Mouse (Mus musculus): Measurements from ENCODE around the gene Phb2. TPM values are rescaled to one million over a fixed set of nuclear protein-coding genes. Genes with fewer than 3 reads are reported as not detected.
A peak's percentile ranks its signal among the peaks of the same experiment; 100 is the strongest.

The Phb2 gene
- polyA plus RNA-seq, 1 experiment from 2014 or later = 293 TPM

GRCm38 (mm10) chr6:124708289-124708889, 3.7 kb upstream of the Phb2 start:
- Histone ChIP-seq H3K9me3 (no peaks in the 10 kb centered on the region), H3K4me2 (no peak overlapping the region), H3K9ac (no peak overlapping the region), H3K27ac (replicated peaks) (no peak overlapping the region), H3K4me3 (no peak overlapping the region), H3K36me3 (peaks cover 65% of the 10 kb centered on the region), H3K27me3 (replicated peaks) (no peaks in the 10 kb centered on the region), H3K4me1 (peaks cover 38% of the 10 kb centered on the region)
- ATAC-seq (ENCODE audit: extremely low read depth, insufficient number of reproducible peaks, low FRiP score, low TSS enrichment) = no peak
- WGBS = 89% methylated on average over 10 of the region's 10 CpGs

- H3K36me3 ChIP-seq = peaks cover 69% of the 10 kb centered on the region
These were observed 782 bp downstream of the Phb2 start for GRCm38 (mm10) chr6:124712918-124713317.

GRCm38 (mm10) chr6:124716864-124717490, 4.8 kb downstream of the Phb2 start:
- H3K4me2 ChIP-seq = no peak overlapping the region
- H3K9ac ChIP-seq = no peak overlapping the region

More at GRCm38 (mm10) chr6:124712918-124713317, 782 bp downstream of the Phb2 start:
- Histone ChIP-seq H3K4me2 (peak overlapping the region; percentile 93), H3K9ac (peak overlapping the region; percentile 93), H3K27ac (replicated peaks) (peak overlapping the region; percentile 85), H3K4me1 (peaks cover 41% of the 10 kb centered on the region), H3K9me3 (no peaks in the 10 kb centered on the region), H3K4me3 (peak overlapping the region; percentile 89), H3K27me3 (replicated peaks) (no peaks in the 10 kb centered on the region)
- no peak for ATAC-seq (ENCODE audit: extremely low read depth, insufficient number of reproducible peaks, low FRiP score, low TSS enrichment)
- WGBS = 13% methylated on average over 11 of the region's 11 CpGs

GRCm38 (mm10) chr6:124717968-124718367, 5.8 kb downstream of the Phb2 start:
- peak overlapping the region; percentile 37; the same call in 1 of the 2 replicates for H3K9ac ChIP-seq
- H3K27ac ChIP-seq (replicated peaks) = no peak overlapping the region
- H3K4me2 ChIP-seq = no peak overlapping the region
- ATAC-seq (ENCODE audit: extremely low read depth, insufficient number of reproducible peaks, low FRiP score, low TSS enrichment) = no peak
- peaks cover 24% of the 10 kb centered on the region for H3K4me1 ChIP-seq
- H3K36me3 ChIP-seq = peaks cover 49% of the 10 kb centered on the region
- no peaks in the 10 kb centered on the region for H3K27me3 ChIP-seq (replicated peaks)
- 73% methylated on average over 13 of the region's 13 CpGs for WGBS
- no peaks in the 10 kb centered on the region for H3K9me3 ChIP-seq
- peak overlapping the region; percentile 16; the same call in 1 of the 2 replicates for H3K4me3 ChIP-seq

More at GRCm38 (mm10) chr6:124716864-124717490, 4.8 kb downstream of the Phb2 start:
- peaks cover 49% of the 10 kb centered on the region for H3K36me3 ChIP-seq
- no peak overlapping the region for H3K27ac ChIP-seq (replicated peaks)
- H3K27me3 ChIP-seq (replicated peaks) = no peaks in the 10 kb centered on the region
- 71% methylated on average over 20 of the region's 20 CpGs for WGBS
- peaks cover 27% of the 10 kb centered on the region for H3K4me1 ChIP-seq
- no peak for ATAC-seq (ENCODE audit: extremely low read depth, insufficient number of reproducible peaks, low FRiP score, low TSS enrichment)
- H3K9me3 ChIP-seq = no peaks in the 10 kb centered on the region
- no peak overlapping the region for H3K4me3 ChIP-seq

GRCm38 (mm10) chr6:124718703-124719102, 6.6 kb downstream of the Phb2 start:
- no peak for ATAC-seq (ENCODE audit: extremely low read depth, insufficient number of reproducible peaks, low FRiP score, low TSS enrichment)
- Histone ChIP-seq H3K9me3 (no peaks in the 10 kb centered on the region), H3K27ac (replicated peaks) (no peak overlapping the region), H3K36me3 (peaks cover 43% of the 10 kb centered on the region), H3K4me3 (peak overlapping the region; percentile 16; the same call in 1 of the 2 replicates), H3K4me2 (peak overlapping the region; percentile 11; the same call in 1 of the 2 replicates), H3K4me1 (peaks cover 17% of the 10 kb centered on the region), H3K9ac (peak overlapping the region; percentile 37; the same call in 1 of the 2 replicates), H3K27me3 (replicated peaks) (no peaks in the 10 kb centered on the region)
- WGBS = 66% methylated on average over 15 of the region's 16 CpGs

- no peak overlapping the region for H3K27ac ChIP-seq (replicated peaks)
- no peak for ATAC-seq (ENCODE audit: extremely low read depth, insufficient number of reproducible peaks, low FRiP score, low TSS enrichment)
- H3K9ac ChIP-seq = peak overlapping the region; percentile 37; the same call in 1 of the 2 replicates
- H3K9me3 ChIP-seq = no peaks in the 10 kb centered on the region
- 50% methylated on average over 7 of the region's 7 CpGs for WGBS
- H3K27me3 ChIP-seq (replicated peaks) = no peaks in the 10 kb centered on the region
- peak overlapping the region; percentile 11; the same call in 1 of the 2 replicates for H3K4me2 ChIP-seq
- peaks cover 35% of the 10 kb centered on the region for H3K36me3 ChIP-seq
- H3K4me1 ChIP-seq = peaks cover 12% of the 10 kb centered on the region; the same call in 1 of the 2 replicates
- H3K4me3 ChIP-seq = no peak overlapping the region
These were observed 7.3 kb downstream of the Phb2 start for GRCm38 (mm10) chr6:124719354-124719978.

GRCm38 (mm10) chr6:124720904-124721303, 8.8 kb downstream of the Phb2 start:
- 64% methylated on average over 11 of the region's 11 CpGs for WGBS
- H3K9ac ChIP-seq = no peak overlapping the region
- H3K4me2 ChIP-seq = no peak overlapping the region
- no peaks in the 10 kb centered on the region for H3K27me3 ChIP-seq (replicated peaks)
- no peak overlapping the region for H3K27ac ChIP-seq (replicated peaks)
- ATAC-seq (ENCODE audit: extremely low read depth, insufficient number of reproducible peaks, low FRiP score, low TSS enrichment) = no peak
- no peak overlapping the region for H3K4me3 ChIP-seq
- no peaks in the 10 kb centered on the region for H3K9me3 ChIP-seq
- peaks cover 12% of the 10 kb centered on the region; the same call in 1 of the 2 replicates for H3K4me1 ChIP-seq
- peaks cover 21% of the 10 kb centered on the region for H3K36me3 ChIP-seq

- Histone ChIP-seq H3K4me2 (no peak overlapping the region), H3K4me3 (no peak overlapping the region), H3K27ac (replicated peaks) (no peak overlapping the region), H3K27me3 (replicated peaks) (no peaks in the 10 kb centered on the region), H3K9me3 (no peaks in the 10 kb centered on the region), H3K4me1 (peaks cover 12% of the 10 kb centered on the region; the same call in 1 of the 2 replicates), H3K9ac (no peak overlapping the region), H3K36me3 (no peaks in the 10 kb centered on the region)
- ATAC-seq (ENCODE audit: extremely low read depth, insufficient number of reproducible peaks, low FRiP score, low TSS enrichment) = no peak
- WGBS = 61% methylated on average over 6 of the region's 6 CpGs
These were observed 10.8 kb downstream of the Phb2 start for GRCm38 (mm10) chr6:124722876-124723473.

GRCm38 (mm10) chr6:124723541-124723940, 11.4 kb downstream of the Phb2 start:
- peaks cover 12% of the 10 kb centered on the region; the same call in 1 of the 2 replicates for H3K4me1 ChIP-seq
- H3K4me2 ChIP-seq = no peak overlapping the region
- ATAC-seq (ENCODE audit: extremely low read depth, insufficient number of reproducible peaks, low FRiP score, low TSS enrichment) = no peak
- no peak overlapping the region for H3K27ac ChIP-seq (replicated peaks)
- H3K9ac ChIP-seq = no peak overlapping the region
- 68% methylated on average over 8 of the region's 8 CpGs for WGBS
- no peaks in the 10 kb centered on the region for H3K9me3 ChIP-seq
- H3K27me3 ChIP-seq (replicated peaks) = no peaks in the 10 kb centered on the region
- no peak overlapping the region for H3K4me3 ChIP-seq
- H3K36me3 ChIP-seq = no peaks in the 10 kb centered on the region

GRCm38 (mm10) chr6:124724472-124724871, 12.3 kb downstream of the Phb2 start:
- H3K27me3 ChIP-seq (replicated peaks) = no peaks in the 10 kb centered on the region
- H3K4me3 ChIP-seq = no peak overlapping the region
- whole genome bisulfite sequencing = 74% methylated on average over 10 of the region's 10 CpGs
- no peak overlapping the region for H3K4me2 ChIP-seq
- H3K4me1 ChIP-seq = peaks cover 4% of the 10 kb centered on the region; the same call in 1 of the 2 replicates
- no peak for ATAC-seq (ENCODE audit: extremely low read depth, insufficient number of reproducible peaks, low FRiP score, low TSS enrichment)
- H3K9ac ChIP-seq = no peak overlapping the region
- H3K27ac ChIP-seq (replicated peaks) = no peak overlapping the region
- no peaks in the 10 kb centered on the region for H3K36me3 ChIP-seq
- no peaks in the 10 kb centered on the region for H3K9me3 ChIP-seq

GRCm38 (mm10) chr6:124728621-124729020, 16.5 kb downstream of the Phb2 start:
- no peaks in the 10 kb centered on the region for H3K9me3 ChIP-seq
- WGBS = 77% methylated on average over 10 of the region's 10 CpGs
- H3K27ac ChIP-seq (replicated peaks) = no peak overlapping the region
- no peaks in the 10 kb centered on the region for H3K27me3 ChIP-seq (replicated peaks)
- no peak for ATAC-seq (ENCODE audit: extremely low read depth, insufficient number of reproducible peaks, low FRiP score, low TSS enrichment)
- no peak overlapping the region for H3K4me3 ChIP-seq
- H3K4me2 ChIP-seq = no peak overlapping the region
- H3K4me1 ChIP-seq = peaks cover 8% of the 10 kb centered on the region
- no peaks in the 10 kb centered on the region for H3K36me3 ChIP-seq
- no peak overlapping the region for H3K9ac ChIP-seq
